In the genomic region with DNA sequence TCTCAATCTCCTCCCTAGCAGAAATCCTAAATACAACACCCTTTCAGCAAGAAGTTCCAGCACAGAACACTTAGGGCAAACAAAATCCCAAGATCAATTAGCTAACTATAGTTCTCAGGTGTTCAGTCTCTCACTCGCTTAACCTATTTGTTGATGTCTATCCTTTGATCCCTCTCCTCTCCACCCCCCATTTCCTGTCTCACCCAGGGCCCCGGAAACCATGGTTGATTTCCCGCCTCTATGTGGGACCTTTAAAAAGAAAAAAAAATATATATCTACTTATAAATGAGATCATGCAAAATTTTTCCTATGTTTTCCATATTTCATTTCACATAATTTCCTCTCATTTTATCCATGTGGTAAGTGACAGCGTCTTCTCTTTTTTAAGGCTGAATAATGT, we compare ENCODE assay signal across 21 mouse cellular contexts. TPM values are rescaled to one million over a fixed set of nuclear protein-coding genes. Genes with fewer than 3 reads are reported as not detected.
DNase-seq lines count a peak whose midpoint lies in the region; ATAC-seq lines count a peak whose summit lies in the region.
"Had no signal": no experiment of that assay in that cellular context is flagged by ENCODE, and none has a peak within 500 bp of the region (broad histone marks: within the 10 kb centered on the region; RNA-seq: fewer than 3 reads in every experiment).

No protein-coding gene starts in this region.

- H3K36me3 ChIP-seq in liver, embryonic 16.5 days (ENCODE audit: control insufficient read depth, insufficient read depth) = peaks cover 3% of the 10 kb centered on the region; the same call in 1 of the 2 replicates
- H3K36me3 ChIP-seq in midbrain, embryonic 16.5 days (ENCODE audit: control insufficient read depth, insufficient read depth, low read length) = no peaks in the 10 kb centered on the region
- H3K36me3 ChIP-seq: forebrain, embryonic 15.5 days had no signal

- H3K4me3 ChIP-seq in liver, embryonic 16.5 days (ENCODE audit: low read depth, low read length) = no peak overlapping the region
- H3K4me3 ChIP-seq in midbrain, embryonic 16.5 days (ENCODE audit: low read depth, low read length) = no peak overlapping the region
- H3K4me3 ChIP-seq: forebrain, embryonic 15.5 days; layer of hippocampus, adult 2 months had no signal

- peak; percentile 6 for DNase-seq in kidney, adult 9 months
- DNase-seq in kidney, postnatal 36 days = no peak
- DNase-seq in CD8-positive naive resting alpha-beta T cell, adult 2 months (ENCODE audit: low read depth in 2 of 2, low spot score in 2 of 2) = peak; percentile 41 to 63
- peak; percentile 69 to 76 for DNase-seq in thymus, postnatal 10 days (ENCODE audit: low spot score in 2 of 2)
- no peak for DNase-seq in layer of hippocampus, adult 18-20 months (ENCODE audit: low spot score in 2 of 2)
- DNase-seq in cerebellum, adult 9-11 months = no peak
- DNase-seq: embryo, embryonic 11 days; heart, adult 18-20 months; heart, postnatal 36 days; lung, adult 2 months; lung, postnatal 4 days had no signal

- H3K9ac ChIP-seq in liver, embryonic 16.5 days (ENCODE audit: low read depth, low read length) = no peak overlapping the region
- H3K9ac ChIP-seq in midbrain, embryonic 16.5 days (ENCODE audit: low read depth, low read length) = no peak overlapping the region
- H3K9ac ChIP-seq: forebrain, embryonic 15.5 days had no signal

- H3K4me1 ChIP-seq in liver, embryonic 16.5 days (ENCODE audit: control insufficient read depth, low read depth, low read length) = peaks cover 12% of the 10 kb centered on the region
- no peaks in the 10 kb centered on the region for H3K4me1 ChIP-seq in midbrain, embryonic 16.5 days (ENCODE audit: control insufficient read depth, insufficient read depth, low read length)

- ATAC-seq in liver, embryonic 16.5 days (ENCODE audit: low read depth) = no peak
- no peak for ATAC-seq in midbrain, embryonic 16.5 days
- ATAC-seq: forebrain, embryonic 15.5 days; hindbrain, embryonic 16.5 days; Patski had no signal

- H3K27ac ChIP-seq in liver, embryonic 16.5 days (ENCODE audit: low read length) = no peak overlapping the region
- no peak overlapping the region for H3K27ac ChIP-seq in midbrain, embryonic 16.5 days (ENCODE audit: low read length)
- H3K27ac ChIP-seq: forebrain, embryonic 15.5 days; layer of hippocampus, adult 2 months had no signal

- H3K4me2 ChIP-seq in liver, embryonic 16.5 days (ENCODE audit: low read depth, low read length) = peak overlapping the region; percentile 24; the same call in 1 of the 2 replicates
- no peak overlapping the region for H3K4me2 ChIP-seq in midbrain, embryonic 16.5 days (ENCODE audit: low read length)
- H3K4me2 ChIP-seq: forebrain, embryonic 15.5 days had no signal

- WGBS in liver, embryonic 16.5 days (ENCODE audit: insufficient replicate concordance) = 31% methylated on average over 4 of the region's 4 CpGs
- 89% methylated on average over 4 of the region's 4 CpGs for WGBS in midbrain, embryonic 16.5 days

- H3K27me3 ChIP-seq in liver, embryonic 16.5 days (ENCODE audit: control insufficient read depth, insufficient read depth, low read depth, low read length) = no peaks in the 10 kb centered on the region
- H3K27me3 ChIP-seq in midbrain, embryonic 16.5 days (ENCODE audit: control insufficient read depth, insufficient read depth, low read depth, low read length) = no peaks in the 10 kb centered on the region
- H3K27me3 ChIP-seq: forebrain, embryonic 15.5 days; Patski had no signal

- H3K9me3 ChIP-seq in liver, embryonic 16.5 days (replicated peaks; ENCODE audit: control insufficient read depth, low read length) = no peaks in the 10 kb centered on the region
- no peaks in the 10 kb centered on the region for H3K9me3 ChIP-seq in midbrain, embryonic 16.5 days (replicated peaks; ENCODE audit: control insufficient read depth, low read length, poor library complexity, severe bottlenecking)
- H3K9me3 ChIP-seq: forebrain, embryonic 15.5 days had no signal

RNA-seq across cellular contexts. Expression of a gene that starts 9.7 kb away (rescaled TPM):
- 18.3 and 19.1 TPM in 2 replicates for polyA plus RNA-seq in liver, embryonic 16.5 days (2015; fragmentation: Nextera tagmentation; extraction: Ambion mirVana)
- total RNA-seq in layer of hippocampus, adult 18-20 months (2021) = 10 to 100 TPM; 41.1 to 41.5 TPM
- polyA plus RNA-seq in midbrain, embryonic 16.5 days (2015; fragmentation: Nextera tagmentation; extraction: Ambion mirVana) = 11.1 and 19.9 TPM in 2 replicates

RNA-seq across cellular contexts. Expression of a gene that starts 25.2 kb away (rescaled TPM):
- not detected in 2 replicates for polyA plus RNA-seq in liver, embryonic 16.5 days (2015; fragmentation: Nextera tagmentation; extraction: Ambion mirVana)
- not detected for total RNA-seq in layer of hippocampus, adult 18-20 months (2021)
- polyA plus RNA-seq in midbrain, embryonic 16.5 days (2015; fragmentation: Nextera tagmentation; extraction: Ambion mirVana) = not detected in 2 replicates
- total RNA-seq: gastrocnemius, adult 18-20 months; heart, adult 18-20 months; heart, postnatal 36 days; layer of hippocampus, adult 2 months; left cerebral cortex, adult 18-20 months had no signal
- polyA plus RNA-seq: forebrain, embryonic 15.5 days; hindbrain, embryonic 16.5 days; kidney, embryonic 14.5 days; limb, embryonic 11.5 days had no signal

Comparison
In these comparisons a context has a peak if more than half of its experiments do, and no peak if none do; other contexts are left out.
1. DNase-seq: peak in kidney, adult 9 months (single experiment), CD8-positive naive resting alpha-beta T cell, adult 2 months (2 of 2) and thymus, postnatal 10 days (2 of 2); none in kidney, postnatal 36 days (0 of 2), layer of hippocampus, adult 18-20 months (0 of 2) and cerebellum, adult 9-11 months (single experiment).